Mouse (Mus musculus) G1E (cell line): ENCODE data around the gene Isx. TPM values are rescaled to one million over a fixed set of nuclear protein-coding genes. Genes with fewer than 3 reads are reported as not detected.

Experiments
- ATAC-seq: 2 replicates; pipeline ENCODE4 v1.8.0; 2016; ENCODE audit warnings: mild to moderate bottlenecking; ENCODE audit not compliant: insufficient number of reproducible peaks, poor library complexity, low FRiP score, severe bottlenecking; ENCODE audit errors: extremely low read depth
- DNase-seq: peaks from one replicate; pipeline ENCODE4 v3.0.0; 2012; ENCODE audit warnings: low spot score
- H3K27me3 ChIP-seq: 2 replicates; pipeline ENCODE4 v1.6.1; 2012; ENCODE audit warnings: mild to moderate bottlenecking, low read length, inconsistent platforms; ENCODE audit not compliant: insufficient read depth
- H3K36me3 ChIP-seq: replicated peaks from 2 replicates; pipeline ENCODE3; 2012; ENCODE audit warnings: mild to moderate bottlenecking, inconsistent platforms
- H3K4me1 ChIP-seq: 2 replicates; pipeline ENCODE4 v1.6.1; 2012; ENCODE audit warnings: low read depth, low read length, inconsistent platforms, mixed read lengths; ENCODE audit not compliant: insufficient read depth
- H3K4me3 ChIP-seq: 2 replicates; pipeline ENCODE4 v1.5.1; 2012; ENCODE audit warnings: low read depth, mild to moderate bottlenecking, inconsistent platforms, low read length, moderate library complexity, mixed read lengths
- H3K9me3 ChIP-seq: replicated peaks from 2 replicates; pipeline ENCODE4 v1.6.1; 2012; ENCODE audit warnings: inconsistent platforms
- CTCF ChIP-seq: IDR thresholded peaks from 2 replicates; pipeline ENCODE4 v1.5.1; 2012; ENCODE audit warnings: low read depth, low read length, inconsistent platforms, mixed read lengths
- GATA1 ChIP-seq: IDR thresholded peaks from 2 replicates; pipeline ENCODE4 v1.6.1; 2012; ENCODE audit warnings: borderline replicate concordance, low read length, inconsistent platforms, mixed read lengths
- GATA2 ChIP-seq: IDR thresholded peaks from 2 replicates; pipeline ENCODE4 v1.6.1; 2012; ENCODE audit warnings: low read depth, low read length, inconsistent platforms, borderline replicate concordance
- POLR2AphosphoS5 ChIP-seq: IDR thresholded peaks from 2 replicates; pipeline ENCODE4 v1.6.1; 2012; ENCODE audit warnings: low read depth, low read length, inconsistent platforms; ENCODE audit not compliant: insufficient replicate concordance
- TAL1 ChIP-seq: conservative IDR thresholded peaks from 2 replicates; pipeline ENCODE4 v1.6.1; 2012; ENCODE audit warnings: low read depth, low read length, inconsistent platforms, mixed read lengths
- polyA plus RNA-seq: library from polyadenylated mRNA; stranded (reverse); fragments of >175 nt; gene quantifications from 2 replicates; pipeline ENCODE4 v1.2.3, GENCODE M21; 2012
- total RNA-seq, 2 experiments: library from RNA; stranded (forward) in 1 of 2; stranded (reverse) in 1 of 2; fragments of 200-1000 nt in 1 of 2; fragments of >200 nt in 1 of 2; fragmentation: Nextera tagmentation in 1 of 2; gene quantifications; 2 replicates each; pipeline ENCODE4 v1.2.3; 2014 to 2017

The Isx gene
- total and polyA plus RNA-seq, 3 experiments: 0.27 TPM; not detected in 2

DNA sequence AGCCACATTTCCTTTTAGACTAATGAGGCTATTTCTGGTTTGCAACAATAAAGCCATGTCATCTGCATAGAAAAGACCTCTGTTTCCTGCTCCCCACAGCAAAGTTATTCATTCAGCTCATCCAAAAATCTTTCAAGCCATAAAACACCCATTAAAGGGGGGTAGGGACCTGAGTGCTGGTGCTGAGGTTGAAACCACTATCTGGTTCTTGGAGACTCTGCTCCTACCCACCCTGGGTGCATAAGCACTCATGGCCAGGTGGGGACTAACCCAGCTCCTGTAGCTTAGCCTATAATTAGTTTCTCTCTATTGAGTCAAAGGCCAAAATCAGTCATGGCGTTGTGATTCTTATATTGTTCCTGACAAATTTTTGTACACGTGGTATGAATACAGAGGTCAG lies 10.4 kb upstream of the Isx start:
- Histone ChIP-seq H3K4me1 (no peaks in the 10 kb centered on the region), H3K27me3 (no peaks in the 10 kb centered on the region), H3K9me3 (no peaks in the 10 kb centered on the region), H3K36me3 (no peaks in the 10 kb centered on the region), H3K4me3 (no peak overlapping the region)
- TF ChIP-seq TAL1: no peak
- TF ChIP-seq GATA1: no peak
- TF ChIP-seq POLR2AphosphoS5: no peak
- no peak for TF ChIP-seq GATA2
- no peak for TF ChIP-seq CTCF
- ATAC-seq: no peak
- DNase-seq: no peak

- Histone ChIP-seq H3K27me3 (no peaks in the 10 kb centered on the region), H3K4me3 (no peak overlapping the region), H3K9me3 (no peaks in the 10 kb centered on the region), H3K36me3 (no peaks in the 10 kb centered on the region), H3K4me1 (no peaks in the 10 kb centered on the region)
- TF ChIP-seq POLR2AphosphoS5 (no peak), GATA2 (no peak), GATA1 (no peak), TAL1 (no peak), CTCF (no peak)
- DNase-seq (no peak), ATAC-seq (no peak)
These were observed 2.5 kb upstream of the Isx start for GRCm38 (mm10) chr8:74870346-74870949.

DNA sequence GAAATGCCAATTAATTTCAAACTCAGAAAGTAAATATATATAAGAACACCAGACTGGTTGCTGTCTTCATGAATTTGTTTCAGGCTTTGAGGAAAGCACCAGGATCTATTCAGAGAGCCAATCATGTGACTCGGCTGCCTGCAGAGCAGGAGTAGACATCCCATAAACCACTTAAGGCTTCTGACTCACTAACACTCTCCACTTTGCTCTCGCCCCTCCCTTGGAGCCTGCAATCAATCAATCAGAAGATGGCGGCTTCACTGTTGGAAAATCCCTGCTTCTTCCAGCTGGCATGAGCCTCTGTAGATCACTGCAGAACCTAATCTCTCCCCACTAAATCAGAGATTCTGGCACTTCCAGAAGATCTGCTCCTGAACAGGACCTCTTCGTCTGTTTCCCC lies 1.3 kb upstream of the Isx start:
- no peaks in the 10 kb centered on the region for H3K9me3 ChIP-seq
- TF ChIP-seq GATA1 (no peak), GATA2 (no peak)
- no peaks in the 10 kb centered on the region for H3K4me1 ChIP-seq
- DNase-seq (no peak), ATAC-seq (no peak)
- no peaks in the 10 kb centered on the region for H3K27me3 ChIP-seq
- no peak overlapping the region for H3K4me3 ChIP-seq
- no peaks in the 10 kb centered on the region for H3K36me3 ChIP-seq

- Histone ChIP-seq H3K4me1 (no peaks in the 10 kb centered on the region), H3K27me3 (no peaks in the 10 kb centered on the region), H3K9me3 (no peaks in the 10 kb centered on the region), H3K4me3 (no peak overlapping the region), H3K36me3 (no peaks in the 10 kb centered on the region)
- TF ChIP-seq TAL1 (no peak), GATA1 (no peak), GATA2 (no peak), POLR2AphosphoS5 (no peak), CTCF (no peak)
- no peak for DNase-seq
- ATAC-seq: no peak
These were observed 686 bp upstream of the Isx start for GRCm38 (mm10) chr8:74872151-74872823.

DNA sequence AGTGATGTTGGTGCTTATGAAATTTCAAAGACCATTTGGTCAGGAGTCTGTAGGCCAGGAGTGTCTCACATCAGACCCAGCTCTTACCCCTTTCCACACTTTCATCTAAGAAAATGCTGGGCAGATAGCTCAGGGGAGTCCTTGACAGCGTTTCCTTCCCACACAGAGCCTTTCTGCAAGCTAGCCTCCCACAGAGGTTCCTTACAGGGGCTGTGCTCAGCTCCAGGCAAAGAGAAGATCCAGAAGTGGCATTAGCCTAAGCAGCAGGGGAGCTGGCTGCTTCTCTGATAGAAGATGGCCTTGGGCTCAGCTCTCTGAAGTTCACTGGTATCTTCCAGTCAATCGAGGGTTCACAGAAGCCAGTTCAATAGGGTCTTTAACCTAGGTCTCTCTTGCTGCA lies 1.6 kb downstream of the Isx start:
- H3K36me3 ChIP-seq: no peaks in the 10 kb centered on the region
- no peak for DNase-seq
- no peaks in the 10 kb centered on the region for H3K4me1 ChIP-seq
- no peak for TF ChIP-seq GATA2
- TF ChIP-seq POLR2AphosphoS5: no peak
- TF ChIP-seq GATA1: no peak
- TF ChIP-seq CTCF: no peak
- TF ChIP-seq TAL1: no peak
- no peaks in the 10 kb centered on the region for H3K27me3 ChIP-seq
- no peak for ATAC-seq
- H3K4me3 ChIP-seq: no peak overlapping the region
- H3K9me3 ChIP-seq: no peaks in the 10 kb centered on the region

GRCm38 (mm10) chr8:74878637-74879036 lies 5.7 kb downstream of the Isx start:
- Histone ChIP-seq H3K4me3 (no peak overlapping the region), H3K27me3 (no peaks in the 10 kb centered on the region), H3K4me1 (no peaks in the 10 kb centered on the region), H3K36me3 (no peaks in the 10 kb centered on the region), H3K9me3 (no peaks in the 10 kb centered on the region)
- DNase-seq: no peak
- no peak for ATAC-seq
- TF ChIP-seq GATA2 (no peak), CTCF (no peak), POLR2AphosphoS5 (no peak), TAL1 (no peak), GATA1 (no peak)
